Mouse (Mus musculus): Measurements from ENCODE around the gene Pde1b.

Pde1b gene

DNA sequence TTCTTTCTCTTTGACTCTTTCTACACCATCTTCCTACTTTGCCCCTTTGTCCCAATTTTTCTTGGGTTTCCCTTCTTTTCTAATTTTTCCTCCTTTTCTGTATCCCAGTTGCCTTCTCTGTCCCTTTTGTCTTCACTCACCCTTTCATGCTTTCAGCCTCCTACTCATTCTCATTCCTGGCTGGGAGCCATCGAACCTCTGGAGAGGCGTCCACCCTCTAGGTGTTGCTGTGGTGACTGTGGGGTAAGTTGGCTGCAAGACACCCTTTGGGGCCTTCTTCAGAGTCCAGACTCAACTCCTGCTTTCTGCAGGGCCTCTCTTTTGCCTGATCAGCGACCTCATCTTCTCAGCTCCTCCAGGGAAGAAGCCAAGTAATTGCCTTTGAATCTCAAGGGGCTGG lies 6.5 kb downstream of the Pde1b start:
- in situ Hi-C loops (cut with MboI) = no loop called here

DNA sequence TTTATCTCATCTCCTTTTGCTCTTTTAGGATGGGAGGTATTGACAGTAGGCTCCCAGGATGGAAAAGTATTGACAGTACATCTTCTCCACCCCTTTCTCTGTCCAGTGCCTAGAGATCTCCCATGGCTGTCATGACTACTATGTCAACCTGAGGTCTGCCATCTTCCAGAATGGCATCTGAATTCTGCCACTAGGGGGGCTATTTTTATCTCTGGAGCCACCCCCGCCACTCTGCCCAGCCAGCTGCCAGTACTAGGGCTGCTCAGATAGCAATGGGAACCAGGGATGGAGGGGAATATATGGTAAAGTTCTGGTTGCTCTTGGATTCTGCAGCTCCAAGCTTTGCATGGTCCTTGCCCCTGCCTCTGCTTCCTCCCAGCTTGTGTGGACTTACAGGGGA lies 8.8 kb downstream of the Pde1b start:
- in situ Hi-C loops (cut with MboI) = no loop called here

DNA sequence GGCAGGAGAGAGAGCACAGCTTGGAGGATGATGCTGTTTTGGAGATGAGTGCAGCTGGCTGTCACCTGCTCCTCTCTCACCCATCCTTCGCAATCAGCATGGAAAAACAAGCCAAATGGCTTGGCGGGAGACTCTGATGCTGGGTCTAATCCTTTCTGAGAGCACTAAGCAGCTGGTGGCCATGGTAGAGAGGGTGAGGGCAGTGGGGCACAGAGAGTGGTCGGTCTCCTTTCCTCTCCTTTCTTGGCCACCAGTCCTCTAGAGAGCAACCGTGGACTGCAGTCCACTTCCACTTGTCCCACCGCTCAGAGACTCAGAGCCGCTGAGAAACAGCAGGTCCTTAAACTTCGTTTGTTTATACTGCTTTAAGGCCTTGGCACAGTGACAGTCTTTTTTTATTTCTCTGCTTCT lies 10.8 kb downstream of the Pde1b start:
- in situ Hi-C loops (cut with MboI) = no loop called here

DNA sequence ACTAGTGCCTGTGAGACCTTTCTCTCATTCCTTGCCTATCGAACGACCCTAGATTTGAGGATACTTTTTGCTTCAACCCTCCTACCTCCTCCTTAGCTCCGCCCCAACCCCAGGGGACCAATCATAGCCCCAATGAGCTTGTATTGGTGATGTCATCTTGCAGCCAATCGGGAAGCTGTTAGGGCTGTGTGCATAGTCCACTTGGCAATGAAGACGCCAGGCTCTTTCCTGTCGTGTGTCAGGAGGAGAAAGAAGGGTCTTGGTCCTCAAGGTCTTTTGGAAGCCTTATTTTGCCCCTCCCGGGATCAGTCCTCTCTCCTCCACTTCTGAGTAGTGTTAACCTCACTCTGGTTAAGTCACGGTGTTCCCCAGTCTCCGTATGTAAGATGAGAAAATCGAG lies 11.3 kb downstream of the Pde1b start:
- in situ Hi-C loops (cut with MboI) = no loop called here

DNA sequence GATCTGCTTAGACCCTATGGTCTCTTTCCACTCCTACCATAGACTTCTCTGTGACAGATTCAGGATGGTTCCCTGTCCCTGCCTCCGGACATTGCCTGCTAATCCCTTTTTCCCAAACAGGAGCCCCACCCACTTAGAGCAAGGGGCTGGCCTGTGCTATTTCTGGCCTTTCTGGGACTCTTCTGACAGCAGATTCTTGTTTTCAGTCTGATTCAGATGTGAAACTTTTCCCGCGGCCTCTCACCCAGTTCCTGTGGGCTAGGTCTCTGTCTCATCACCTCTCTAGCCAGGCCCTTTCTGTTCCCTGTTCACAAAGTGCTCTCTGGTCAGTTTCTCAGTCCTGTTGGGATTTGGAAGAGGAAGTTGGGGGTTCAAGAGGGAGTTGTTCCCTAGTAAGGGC lies 12.1 kb downstream of the Pde1b start:
- in situ Hi-C loops (cut with MboI) = no loop called here

DNA sequence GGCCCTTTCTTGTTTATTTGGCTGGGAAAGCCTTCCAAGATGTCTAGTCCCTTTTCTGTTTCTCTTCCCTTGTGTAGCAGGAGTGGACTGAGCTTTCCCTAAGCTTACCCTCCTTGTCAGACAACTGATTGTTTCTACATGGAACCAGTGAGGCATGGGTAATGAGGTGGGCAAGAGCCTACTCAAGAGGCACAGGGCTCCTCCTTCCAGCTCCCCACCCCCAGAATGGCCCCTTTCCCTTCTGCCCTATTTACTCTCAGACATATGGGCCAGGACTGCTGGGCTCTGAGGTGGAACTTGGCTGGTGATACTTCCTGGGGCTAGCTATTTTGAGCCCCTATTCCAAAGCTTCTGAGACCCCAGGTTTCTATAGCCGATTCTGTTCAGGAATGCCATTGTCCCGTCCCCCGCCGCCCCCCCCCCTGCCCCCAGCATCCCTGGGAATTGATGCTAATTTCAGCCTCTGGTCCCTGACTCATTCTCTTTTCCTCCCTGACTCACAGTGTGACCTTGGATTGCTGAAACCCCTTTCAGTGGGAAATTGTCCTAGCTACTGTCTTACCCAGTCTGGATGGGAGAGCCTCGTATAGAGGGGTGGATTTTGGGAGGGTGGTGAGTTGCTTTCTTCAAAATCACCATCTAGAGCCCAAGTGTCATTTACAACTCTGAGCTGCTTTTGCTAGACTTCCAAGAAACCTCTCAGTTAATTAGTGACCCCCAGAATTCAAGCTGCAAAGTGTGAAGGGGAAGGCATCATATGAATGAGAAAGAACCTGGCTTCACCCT lies 16.0 kb downstream of the Pde1b start:
- in situ Hi-C loops (cut with MboI) = no loop called here

DNA sequence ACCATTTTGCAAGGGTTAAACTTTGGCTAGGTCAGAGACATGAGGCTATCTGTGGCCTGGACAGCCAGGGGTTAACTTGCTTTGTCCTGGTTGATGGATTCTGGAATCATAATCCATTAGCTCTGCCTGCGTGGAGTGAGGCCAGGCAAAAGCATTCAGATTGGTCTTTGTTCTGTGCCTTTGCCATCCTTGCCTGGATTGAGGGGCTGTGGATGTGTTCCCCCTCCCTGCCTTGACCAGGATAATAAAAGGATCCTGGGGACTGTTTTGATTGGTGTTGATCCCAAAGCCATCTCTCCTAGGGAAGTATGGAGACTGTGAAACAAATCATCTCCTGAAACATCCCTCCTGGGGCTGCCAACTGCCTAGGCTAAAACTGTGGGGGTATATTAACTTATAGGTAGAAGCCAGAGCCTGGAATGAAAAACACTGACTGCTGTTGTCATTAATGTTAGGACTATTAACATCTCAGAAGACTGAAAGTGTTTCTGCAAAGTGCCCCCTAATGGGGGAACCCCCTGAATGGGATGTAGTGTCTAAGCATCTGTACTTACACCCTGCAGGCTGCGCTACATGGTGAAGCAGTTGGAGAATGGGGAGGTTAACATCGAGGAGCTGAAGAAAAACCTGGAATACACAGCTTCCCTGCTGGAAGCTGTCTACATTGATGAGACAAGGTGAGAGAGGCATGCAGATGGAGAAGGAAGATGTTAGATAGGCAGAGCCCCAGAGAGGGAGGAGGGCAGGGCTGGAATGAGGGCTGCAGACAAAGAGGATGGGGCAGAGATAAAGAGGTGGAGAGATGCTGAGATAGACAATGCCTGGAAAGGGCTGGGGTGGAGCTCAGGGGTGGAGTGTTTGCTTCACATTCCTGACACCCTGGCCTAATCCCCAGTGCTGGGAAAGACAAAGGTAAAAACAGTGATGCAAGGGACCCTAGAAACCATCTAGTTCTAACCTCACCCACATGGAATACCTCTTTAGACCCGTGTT lies 16.8 kb downstream of the Pde1b start:
- in situ Hi-C loops (cut with MboI) = no loop called here

DNA sequence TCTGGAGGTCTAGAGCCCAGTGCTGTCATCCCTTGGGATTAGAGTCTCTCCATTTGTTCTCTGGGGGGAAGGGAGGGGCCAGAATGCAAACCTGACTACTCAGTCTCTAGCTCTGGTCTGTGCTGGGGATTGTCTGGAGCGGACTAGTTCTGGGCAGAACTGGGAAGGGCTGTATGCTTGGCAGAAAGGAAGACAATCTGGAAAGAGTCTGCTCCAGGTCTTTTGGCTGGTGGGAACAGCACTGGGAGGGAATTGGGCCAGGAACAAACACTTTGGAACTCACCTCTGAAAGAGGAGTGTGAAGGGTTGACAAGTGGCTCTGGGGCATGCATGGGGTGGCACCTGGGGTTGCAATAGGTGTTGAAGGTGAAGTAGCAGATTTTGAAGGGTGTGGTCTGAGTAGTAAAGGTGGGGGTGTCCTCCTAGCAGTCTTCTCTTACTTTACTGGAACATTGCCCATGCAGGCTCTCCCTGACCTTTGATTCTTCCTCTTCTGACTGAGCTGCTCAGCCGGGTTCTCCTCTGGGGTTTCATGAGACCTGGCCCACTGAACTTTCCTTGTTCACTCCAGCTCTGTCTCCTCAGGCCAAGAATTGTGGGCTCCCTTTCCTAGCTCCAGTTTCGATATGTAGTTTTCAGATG lies 19.7 kb downstream of the Pde1b start:
- in situ Hi-C loops (cut with MboI) = no loop called here

DNA sequence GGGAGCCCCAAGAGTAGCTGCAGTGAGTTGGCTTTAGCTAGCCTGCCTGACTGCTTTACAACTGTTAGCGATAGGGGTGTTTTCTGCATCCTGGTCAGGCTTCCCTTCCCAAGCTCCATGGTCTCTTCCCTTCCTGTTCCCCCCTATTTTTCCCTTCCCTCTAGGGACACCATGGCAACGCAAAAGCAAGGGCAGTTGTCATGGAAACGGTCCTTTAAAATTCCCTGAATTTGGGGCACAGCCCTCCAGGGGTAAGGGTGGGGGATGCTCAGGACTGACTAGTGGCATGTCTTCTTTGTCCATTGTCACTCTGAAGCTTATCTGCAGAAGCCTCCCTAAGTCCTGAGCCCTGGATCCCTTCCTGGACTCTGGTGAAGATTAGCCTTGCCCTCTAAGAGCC lies 20.3 kb downstream of the Pde1b start:
- in situ Hi-C loops (cut with MboI) = no loop called here

DNA sequence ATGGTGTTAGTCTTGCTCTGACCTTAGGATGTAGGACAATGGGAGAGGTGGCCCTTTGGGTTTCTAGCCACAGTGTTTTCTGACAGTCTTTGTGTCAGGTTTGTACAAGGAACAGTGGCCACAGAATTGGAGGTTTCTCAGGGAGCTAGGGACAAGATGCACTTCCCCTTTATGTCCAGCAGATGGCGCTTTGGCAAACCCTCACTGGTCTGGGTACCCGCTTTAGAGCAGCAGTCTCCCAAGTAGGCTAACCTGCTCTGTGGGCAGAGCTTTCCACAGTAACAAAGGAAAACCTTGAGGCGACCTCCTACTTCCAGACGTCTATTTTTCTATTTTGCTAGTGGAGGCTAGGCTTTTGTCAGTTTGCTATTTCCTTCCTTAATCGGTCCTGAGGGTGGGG lies 27.5 kb downstream of the Pde1b start:
- in situ Hi-C loops (cut with MboI) = no loop called here

DNA sequence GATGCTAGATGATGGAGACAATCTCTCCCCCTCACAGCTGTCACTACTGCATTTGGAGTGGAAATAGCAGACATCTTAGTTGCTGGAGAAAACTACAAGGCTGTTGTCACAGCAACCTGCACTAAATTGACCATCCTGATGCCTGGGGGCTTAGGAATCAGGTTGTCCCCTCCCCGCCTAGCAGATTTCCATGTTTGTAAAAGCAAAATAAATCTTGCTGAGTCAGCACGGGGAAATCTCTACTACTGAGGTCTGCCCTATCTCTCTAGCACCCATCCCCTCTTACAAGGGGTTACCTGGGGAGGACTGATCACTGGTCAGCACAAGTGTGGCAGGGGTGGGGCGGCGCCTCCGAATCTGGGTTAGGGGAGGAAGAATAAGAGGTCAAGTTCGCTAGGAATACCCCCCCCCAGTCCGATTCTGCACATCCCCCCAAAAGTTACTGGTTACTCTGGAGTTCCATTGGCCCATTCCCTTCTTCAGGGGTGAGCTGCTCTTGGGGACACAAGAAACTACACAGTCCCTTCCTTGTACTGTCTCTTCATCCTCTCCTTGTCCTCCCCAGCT lies 31.3 kb downstream of the Pde1b start:
- in situ Hi-C loops (cut with MboI) = no loop called here

DNA sequence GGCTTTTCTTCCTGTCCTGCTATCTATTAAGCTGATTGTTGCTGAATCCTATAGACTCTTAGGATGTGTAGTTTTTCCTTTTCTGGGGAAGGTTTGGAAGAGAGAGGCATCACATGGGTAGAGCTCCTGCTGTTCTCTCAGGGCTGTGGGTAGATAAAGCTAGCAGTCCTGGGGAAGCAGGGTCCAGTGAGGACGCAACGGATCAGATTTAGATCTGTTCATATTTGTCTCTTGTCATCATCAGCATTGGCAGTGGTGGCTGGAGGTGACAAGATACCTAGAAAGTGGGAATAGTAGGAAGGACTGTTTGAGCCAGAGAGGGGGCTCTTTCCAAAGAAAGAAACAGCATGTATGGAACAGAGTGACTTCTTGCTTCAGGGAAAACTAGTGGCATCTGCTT lies 32.2 kb downstream of the Pde1b start:
- in situ Hi-C loops (cut with MboI) = no loop called here

DNA sequence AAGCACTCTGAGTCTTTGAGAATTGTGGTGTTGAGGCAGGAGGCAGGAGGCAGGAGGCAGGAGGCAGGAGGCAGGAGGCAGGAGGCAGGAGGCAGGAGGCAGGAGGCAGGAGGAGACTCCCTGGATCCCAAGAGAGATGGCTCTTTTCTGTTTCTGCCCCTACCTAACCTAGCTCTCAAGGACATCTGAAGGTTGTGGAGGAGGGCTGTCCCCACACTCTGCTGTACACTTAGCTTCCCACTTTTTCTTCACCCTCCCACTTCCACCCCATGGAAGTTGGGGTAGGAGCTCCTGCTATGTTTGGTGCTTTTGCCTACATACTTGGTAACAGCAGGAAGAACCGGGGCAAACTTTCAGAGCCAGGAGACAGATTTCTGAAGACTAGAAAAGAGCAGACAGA lies 33.0 kb downstream of the Pde1b start:
- in situ Hi-C loops (cut with MboI) = no loop called here

DNA sequence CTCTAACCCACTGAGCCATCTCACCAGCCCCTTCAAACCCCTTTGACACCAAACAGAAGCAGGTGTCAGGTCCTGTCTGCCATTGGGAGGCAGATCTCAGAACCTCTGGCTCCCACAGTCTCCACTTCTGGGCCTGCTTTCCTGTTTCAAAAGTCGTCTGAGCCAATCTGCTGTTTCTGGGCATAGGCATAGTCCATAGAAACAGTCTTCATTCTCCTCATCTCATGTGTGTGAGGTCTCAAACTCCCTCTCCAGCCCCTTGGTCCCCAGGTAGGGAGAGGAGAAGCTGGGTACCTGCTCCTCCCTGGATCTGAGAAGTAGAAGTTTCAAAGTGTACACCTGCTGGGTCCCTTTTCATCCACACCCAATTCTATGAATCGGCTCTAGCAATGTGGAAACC lies 33.6 kb downstream of the Pde1b start:
- in situ Hi-C loops (cut with MboI) = no loop called here

DNA sequence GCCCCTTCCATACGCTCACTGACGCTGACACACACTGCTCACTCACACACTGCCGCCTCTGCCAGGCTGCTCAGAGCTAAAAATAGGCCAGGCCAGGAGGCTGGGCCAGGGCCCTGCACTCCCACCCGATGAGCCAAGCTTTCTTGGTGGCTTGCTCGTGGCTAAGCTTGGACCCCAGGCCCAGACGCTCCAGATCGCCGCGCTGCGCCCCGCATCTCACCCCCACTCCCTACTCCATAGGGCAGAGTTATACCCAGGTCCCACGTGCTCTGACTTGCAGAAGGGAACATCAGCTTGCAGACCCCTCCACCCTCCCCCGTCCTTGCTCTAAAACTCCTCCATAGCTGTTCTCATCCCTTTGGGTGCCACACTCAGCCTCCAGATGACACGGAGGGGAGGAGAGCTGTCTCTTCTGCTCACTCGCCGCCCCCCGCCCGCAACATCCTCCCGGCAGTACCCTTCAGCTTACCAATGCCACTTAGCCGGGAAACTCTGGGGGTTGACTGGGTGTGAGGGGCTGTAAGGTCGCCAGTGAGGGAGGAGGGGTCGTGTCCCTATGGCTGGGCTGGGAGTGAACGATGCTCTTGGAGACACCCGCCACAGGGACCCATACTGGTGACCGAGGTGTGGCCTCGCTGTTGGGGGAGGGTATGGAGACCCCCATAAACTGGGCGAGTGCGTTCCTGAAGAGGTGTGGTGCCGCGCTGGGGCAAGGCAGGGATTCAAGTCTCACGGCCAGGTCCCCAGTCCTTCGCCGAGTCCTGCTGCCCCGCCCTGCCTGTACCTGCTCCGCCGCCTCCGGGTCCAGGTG lies 34.4 kb downstream of the Pde1b start:
- in situ Hi-C loops (cut with MboI) = no loop called here

DNA sequence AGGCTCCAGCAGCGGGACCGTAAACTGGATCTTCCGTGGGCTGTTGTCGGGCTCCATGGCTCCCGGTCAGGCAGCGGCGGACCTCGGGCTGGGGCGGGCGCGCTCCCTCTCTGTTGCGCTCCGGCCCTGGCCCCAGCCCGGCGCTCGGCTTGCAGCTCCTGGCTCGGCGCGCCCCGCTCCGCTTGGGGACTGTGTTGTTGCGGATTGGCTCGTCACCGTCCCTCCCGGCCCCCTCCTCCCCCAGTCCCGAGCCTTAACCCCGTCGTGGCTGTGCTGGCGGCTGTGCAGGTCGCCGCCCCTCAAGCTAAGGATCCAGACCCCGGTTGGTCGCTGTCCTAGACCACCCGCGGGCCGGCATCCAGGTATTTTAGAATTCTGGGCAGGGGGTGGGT lies 35.0 kb downstream of the Pde1b start, which contains the start of gene Ppp1r1a:
Ppp1r1a (minus strand) TSS at position 182 of the 392 bp plus-strand sequence.
- in situ Hi-C loops (cut with MboI) = no loop called here

DNA sequence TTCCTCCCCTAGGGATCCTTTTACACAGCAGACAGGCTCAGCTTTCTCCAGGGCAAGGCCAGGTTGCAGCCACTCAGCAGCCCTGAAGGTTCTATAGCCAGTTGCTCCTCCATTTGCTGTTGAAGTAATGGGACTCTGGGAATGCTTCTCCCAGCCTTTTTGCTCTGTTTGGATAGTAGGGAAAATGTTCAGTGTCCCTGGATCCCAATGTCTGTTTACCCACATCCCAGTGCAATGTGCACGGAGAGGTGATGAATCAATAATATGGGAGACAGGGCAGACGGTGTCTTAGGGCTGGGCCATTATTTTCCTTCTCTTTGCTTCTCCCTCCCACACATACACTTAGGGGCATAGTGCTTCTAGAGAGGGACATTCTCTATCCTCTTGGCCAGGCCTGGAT lies 36.4 kb downstream of the Pde1b start:
- in situ Hi-C loops (cut with MboI) = no loop called here

DNA sequence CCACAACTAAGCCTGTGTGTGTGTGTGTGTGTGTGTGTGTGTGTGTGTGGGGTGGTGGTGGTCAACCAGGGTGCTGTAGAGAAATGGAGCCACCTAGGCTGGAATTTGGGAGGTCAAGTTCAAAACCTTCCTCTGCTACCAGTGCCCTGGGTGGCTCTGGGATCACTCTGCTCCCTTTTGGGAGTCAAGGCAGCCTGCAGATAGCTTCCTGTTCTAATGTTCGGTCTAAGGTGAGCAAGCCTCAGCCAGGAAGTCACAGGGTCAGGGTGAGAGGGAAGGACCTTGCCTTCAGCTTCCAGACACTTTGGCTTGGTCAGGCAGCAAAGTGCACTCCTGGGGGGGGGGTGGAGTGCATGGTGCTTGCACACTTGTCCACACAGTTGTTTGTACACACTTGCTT lies 37.8 kb downstream of the Pde1b start:
- in situ Hi-C loops (cut with MboI) = no loop called here

DNA sequence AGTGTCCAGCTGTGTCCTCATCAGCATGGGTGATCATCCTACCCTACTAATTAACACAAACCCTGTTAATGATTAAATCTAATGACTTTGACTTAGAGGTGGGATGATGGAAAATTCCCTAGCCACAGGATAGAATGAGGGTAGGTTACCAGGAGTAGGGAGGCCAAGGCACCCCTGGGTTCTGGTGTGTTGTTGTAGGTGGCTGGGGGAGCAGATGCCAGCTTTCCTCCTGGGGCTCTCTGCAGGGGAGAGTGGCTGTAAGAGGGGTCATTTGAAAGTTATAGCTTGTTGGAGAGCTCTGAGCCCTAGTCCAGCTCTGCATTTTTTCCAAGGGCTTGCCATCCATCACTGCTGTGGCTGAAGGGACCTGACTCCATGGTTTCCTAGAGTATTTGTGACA lies 39.7 kb downstream of the Pde1b start:
- in situ Hi-C loops (cut with MboI) = no loop called here

DNA sequence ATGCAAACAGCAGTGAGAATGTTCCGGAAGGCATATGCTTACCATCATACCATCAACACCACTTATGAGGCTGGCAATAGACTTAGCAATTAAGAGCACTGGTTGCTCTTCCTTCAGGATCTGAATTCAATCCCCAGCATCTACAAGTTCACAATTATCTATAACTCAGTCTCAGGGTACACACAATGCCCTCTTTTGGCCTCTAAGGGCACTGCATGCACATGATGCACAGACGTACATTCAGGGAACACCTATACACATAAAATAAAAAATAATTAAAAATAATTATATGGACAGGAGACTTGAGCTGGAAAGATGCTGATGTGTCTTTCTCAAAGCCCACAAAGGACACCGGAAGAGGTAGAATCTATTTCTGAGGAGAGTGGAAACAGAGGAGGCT lies 45.1 kb downstream of the Pde1b start:
- in situ Hi-C loops (cut with MboI) = no loop called here

DNA sequence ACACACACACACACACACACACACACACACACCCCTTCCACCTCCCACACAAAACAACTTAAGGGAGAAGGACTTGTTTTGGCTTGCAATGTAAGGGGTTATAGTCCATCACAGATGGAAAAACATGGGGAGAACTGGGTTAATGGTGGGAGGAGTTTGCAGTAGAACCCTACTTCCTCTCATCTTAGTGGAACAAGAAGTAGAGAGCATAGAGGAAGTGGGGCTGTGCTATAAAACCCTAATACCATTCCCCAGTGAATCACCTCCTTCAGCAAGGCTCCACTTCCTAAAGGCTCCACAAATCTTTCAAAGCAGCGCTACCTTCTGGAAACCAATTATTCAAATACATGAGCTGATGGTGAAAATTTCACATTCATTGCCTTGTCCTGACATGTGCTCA lies 46.6 kb downstream of the Pde1b start:
- in situ Hi-C loops (cut with MboI) = no loop called here
